Mouse (Mus musculus) spleen, adult 2 months (tissue): ENCODE results near the gene Zbtb20. TPM values are rescaled to one million over a fixed set of nuclear protein-coding genes. Genes with fewer than 3 reads are reported as not detected.

ENCODE experiments used
- DNase-seq, 2 experiments: peaks; one replicate each; pipeline versions ENCODE4 v3.0.0 to v3.0.0-alpha.2; 2012 to 2021; ENCODE audit warnings: low spot score in 2 of 2, low read depth in 1 of 2
- H3K27ac ChIP-seq: fragments of 200-500 bp; 2 replicates; pipeline ENCODE4 v1.5.1; 2012; ENCODE audit warnings: low read length, inconsistent platforms; ENCODE audit not compliant: insufficient read depth
- H3K27me3 ChIP-seq: fragments of 200-500 bp; 2 replicates; pipeline ENCODE4 v1.6.1; 2012; ENCODE audit warnings: mild to moderate bottlenecking, moderate library complexity, low read length, inconsistent platforms; ENCODE audit not compliant: control insufficient read depth, insufficient read depth
- H3K36me3 ChIP-seq: fragments of 200-500 bp; 2 replicates; pipeline ENCODE4 v1.6.1; 2012; ENCODE audit warnings: mild to moderate bottlenecking, low read length, inconsistent platforms; ENCODE audit not compliant: control insufficient read depth, insufficient read depth
- H3K4me1 ChIP-seq: fragments of 200-500 bp; 2 replicates; pipeline ENCODE4 v1.6.1; 2011; ENCODE audit warnings: inconsistent platforms; ENCODE audit not compliant: control insufficient read depth, insufficient read depth, insufficient read length
- H3K4me3 ChIP-seq: fragments of 200-500 bp; 2 replicates; pipeline ENCODE4 v1.5.1; 2011; ENCODE audit warnings: mild to moderate bottlenecking, inconsistent platforms; ENCODE audit not compliant: insufficient read depth, insufficient read length; ENCODE audit errors: extremely low read depth
- CTCF ChIP-seq: fragments of 200-500 bp; IDR thresholded peaks from 2 replicates; pipeline ENCODE4 v1.5.1; 2011; ENCODE audit warnings: mild to moderate bottlenecking, inconsistent platforms; ENCODE audit not compliant: insufficient read depth, insufficient read length, insufficient replicate concordance; ENCODE audit errors: extremely low read depth
- POLR2A ChIP-seq: fragments of 200-500 bp; IDR thresholded peaks from 2 replicates; pipeline ENCODE4 v1.6.1; 2011; ENCODE audit warnings: low read depth, low read length, inconsistent platforms
- WGBS: fragments of 180-500 bp; shearing (Covaris S2); methylation state at CpG from one replicate; pipeline ENCODE4 v1.1.7; 2018; 5-methylcytosine and 5-hydroxymethylcytosine counted together
- polyA plus RNA-seq: library from polyadenylated mRNA; depleted of rRNA; stranded (reverse); fragments of >200 nt; gene quantifications from 2 replicates; pipeline ENCODE4 v1.2.3, GENCODE M21; 2012

The Zbtb20 gene
- polyA plus RNA-seq, 1 experiment: 8.6 TPM

DNA sequence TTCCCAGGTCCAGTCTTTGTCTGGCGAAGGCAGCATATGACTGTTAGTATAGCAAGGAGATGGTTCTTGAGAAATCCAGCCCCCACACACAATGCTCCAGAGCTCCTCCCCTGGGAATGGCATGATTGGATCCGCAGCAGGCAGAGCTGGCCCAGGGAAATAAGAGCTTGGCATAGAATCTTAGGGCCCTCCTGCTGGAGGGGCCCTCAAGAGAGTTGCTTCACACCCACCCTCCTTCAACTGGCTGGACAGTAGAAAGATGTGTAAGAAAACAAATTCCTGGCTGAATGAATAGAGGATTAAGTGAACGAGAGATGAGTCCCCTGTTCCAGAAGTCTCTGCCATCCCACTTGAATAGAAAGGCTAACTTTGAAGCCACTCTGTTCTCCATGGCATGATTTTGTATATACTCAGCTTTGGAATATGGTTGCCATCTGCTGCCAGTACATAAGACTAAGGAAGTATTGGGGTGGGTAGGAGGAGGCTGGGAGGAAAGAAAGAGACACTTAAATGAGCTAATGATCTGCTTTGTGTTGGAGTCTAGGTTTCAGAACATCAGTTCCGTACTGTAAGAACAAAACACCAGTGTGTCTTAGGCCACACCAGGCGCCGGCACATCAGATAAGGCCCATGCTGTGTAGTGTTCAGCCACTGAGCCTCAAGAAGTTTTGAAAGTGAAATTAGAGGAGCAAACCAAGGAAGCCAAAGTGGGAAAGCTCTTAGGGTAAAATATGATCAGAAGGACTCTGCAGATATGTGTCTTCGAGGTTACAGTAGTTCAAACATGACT is 715.2 kb downstream of the Zbtb20 start:
- no peaks in the 10 kb centered on the region for H3K27me3 ChIP-seq
- DNase-seq: no peak
- no peak for TF ChIP-seq POLR2A
- no peak for TF ChIP-seq CTCF
- WGBS: 86% methylated on average over 7 of the region's 7 CpGs
- no peak overlapping the region for H3K4me3 ChIP-seq
- no peak overlapping the region for H3K27ac ChIP-seq
- peaks cover 4% of the 10 kb centered on the region; the same call in 1 of the 2 replicates for H3K4me1 ChIP-seq
- no peaks in the 10 kb centered on the region for H3K36me3 ChIP-seq

DNA sequence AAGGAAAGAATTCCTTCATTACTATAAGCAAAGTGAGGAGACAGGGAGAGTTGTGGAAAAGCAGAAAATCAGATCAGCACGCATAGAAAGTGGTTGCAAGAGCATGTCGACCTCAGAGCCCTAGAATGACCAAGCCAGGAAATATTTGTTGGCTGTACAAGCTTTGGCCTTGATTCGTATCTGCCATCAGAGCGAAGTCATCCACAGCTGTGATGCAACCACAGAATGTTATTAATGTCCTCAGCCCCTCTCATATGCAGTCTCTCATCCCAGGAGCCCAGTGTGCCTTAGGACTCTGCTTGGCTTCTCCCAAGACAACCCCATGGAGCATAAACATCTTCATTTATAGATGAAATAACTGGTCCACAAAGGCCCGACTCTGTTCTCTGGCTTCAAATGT is 716.4 kb downstream of the Zbtb20 start:
- TF ChIP-seq CTCF (no peak), POLR2A (no peak)
- Histone ChIP-seq H3K27ac (no peak overlapping the region), H3K27me3 (no peaks in the 10 kb centered on the region), H3K36me3 (no peaks in the 10 kb centered on the region), H3K4me1 (peaks cover 2% of the 10 kb centered on the region; the same call in 1 of the 2 replicates), H3K4me3 (no peak overlapping the region)
- no peak for DNase-seq
- 83% methylated on average over 5 of the region's 5 CpGs for WGBS

DNA sequence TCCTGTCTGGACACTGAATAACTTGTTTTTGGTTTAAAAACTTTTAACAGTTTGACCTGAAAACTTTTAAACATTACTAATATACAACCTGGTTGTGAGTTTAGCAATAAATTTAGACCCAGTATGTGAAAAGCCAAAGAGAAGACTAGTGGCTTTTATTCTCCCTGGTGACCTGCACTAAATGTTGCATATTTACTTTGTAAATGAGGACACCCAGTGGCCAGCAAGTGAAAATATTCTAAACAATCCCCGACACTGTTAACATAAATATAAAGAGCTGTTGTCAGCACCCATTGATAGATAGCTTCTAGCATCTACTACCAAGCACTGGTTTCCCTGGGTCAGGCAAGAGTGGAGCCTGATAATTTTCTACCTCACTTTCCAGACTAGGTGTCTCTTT is 717.1 kb downstream of the Zbtb20 start:
- Histone ChIP-seq H3K27ac (no peak overlapping the region), H3K4me1 (no peaks in the 10 kb centered on the region), H3K27me3 (no peaks in the 10 kb centered on the region), H3K36me3 (no peaks in the 10 kb centered on the region), H3K4me3 (no peak overlapping the region)
- no peak for DNase-seq
- TF ChIP-seq CTCF (no peak), POLR2A (no peak)
- WGBS: 33% methylated on average over 1 of the region's 1 CpGs

DNA sequence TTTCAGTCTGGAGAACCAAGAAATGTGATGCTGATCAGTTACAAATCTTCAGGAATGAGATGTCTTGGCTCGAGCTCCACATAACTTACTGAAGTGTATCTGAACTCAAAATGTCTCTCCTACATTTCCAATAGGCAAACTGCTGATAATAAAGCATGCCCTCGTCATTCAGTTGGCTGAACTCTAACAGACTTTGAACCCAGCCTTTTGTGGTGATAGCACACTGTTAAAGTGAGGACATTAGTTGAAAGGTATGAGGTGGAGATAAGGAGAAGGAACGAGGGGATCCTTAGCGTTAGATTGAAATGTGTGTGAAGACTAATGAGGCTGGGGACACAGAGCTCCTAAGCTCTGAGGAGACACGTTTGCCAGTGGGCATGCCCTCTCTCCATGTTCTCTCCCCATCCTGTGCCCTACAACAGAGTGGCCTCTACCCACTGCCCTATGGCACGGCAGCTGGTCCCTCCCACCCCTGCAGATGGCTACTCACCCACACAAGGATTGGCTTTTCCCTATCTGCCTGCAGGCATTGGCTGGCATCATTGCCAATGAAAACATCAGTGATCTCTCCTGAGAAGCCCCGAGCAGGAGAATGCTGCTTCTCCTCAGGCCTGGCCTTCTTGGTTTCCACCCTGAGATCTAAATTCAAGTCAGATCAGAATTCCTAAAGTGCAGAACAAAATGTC is 721.8 kb downstream of the Zbtb20 start:
- peaks cover 2% of the 10 kb centered on the region; the same call in 1 of the 2 replicates for H3K4me1 ChIP-seq
- WGBS: 84% methylated on average over 7 of the region's 7 CpGs
- H3K4me3 ChIP-seq: no peak overlapping the region
- H3K27ac ChIP-seq: no peak overlapping the region
- no peak for DNase-seq
- H3K27me3 ChIP-seq: no peaks in the 10 kb centered on the region
- no peaks in the 10 kb centered on the region for H3K36me3 ChIP-seq
- TF ChIP-seq CTCF: no peak
- no peak for TF ChIP-seq POLR2A

DNA sequence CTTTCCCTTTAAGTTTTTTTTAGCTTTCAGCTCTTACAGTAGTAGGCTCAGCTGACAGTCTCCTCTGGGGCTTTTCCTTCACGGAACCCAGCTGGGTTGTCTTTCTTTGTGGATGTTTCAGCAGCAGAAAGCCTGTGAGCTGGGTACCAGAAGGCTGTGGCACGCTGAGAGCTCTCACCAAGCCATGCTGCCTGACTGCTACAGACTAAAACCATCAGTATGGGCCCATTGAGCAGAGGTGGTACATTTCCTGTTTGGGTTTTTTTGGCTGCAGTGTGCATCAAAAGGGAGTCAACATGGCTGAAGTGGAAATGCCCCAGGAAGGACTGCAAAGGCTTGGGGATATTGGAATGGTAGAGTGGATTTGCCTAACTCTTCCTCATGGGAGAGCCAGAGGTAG is 724.0 kb downstream of the Zbtb20 start:
- Histone ChIP-seq H3K4me3 (no peak overlapping the region), H3K27me3 (no peaks in the 10 kb centered on the region), H3K36me3 (no peaks in the 10 kb centered on the region), H3K27ac (no peak overlapping the region), H3K4me1 (peaks cover 2% of the 10 kb centered on the region; the same call in 1 of the 2 replicates)
- TF ChIP-seq POLR2A (no peak), CTCF (no peak)
- DNase-seq: no peak
- WGBS: 82% methylated on average over 2 of the region's 2 CpGs

DNA sequence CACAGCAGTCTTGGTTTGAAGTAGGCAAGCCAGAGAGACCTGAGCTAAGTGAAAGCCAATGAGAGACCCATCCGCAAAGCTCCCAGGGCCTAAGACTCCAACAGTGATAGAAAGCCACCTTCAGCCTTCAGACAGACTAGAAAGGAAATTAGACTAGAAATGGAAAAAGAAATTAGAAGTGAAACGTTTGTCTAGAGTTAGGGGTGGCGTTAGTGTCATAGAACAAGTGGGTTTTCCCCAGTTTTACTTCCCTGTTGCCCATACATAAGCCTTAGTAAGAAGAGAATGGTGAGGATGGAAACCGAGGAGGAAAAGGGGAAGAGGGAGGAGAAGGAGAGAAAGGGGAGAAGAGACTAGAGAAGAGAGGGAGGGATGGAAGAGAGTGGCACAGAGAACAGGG is 726.9 kb downstream of the Zbtb20 start:
- Histone ChIP-seq H3K4me3 (no peak overlapping the region), H3K27me3 (no peaks in the 10 kb centered on the region), H3K4me1 (peaks cover 2% of the 10 kb centered on the region; the same call in 1 of the 2 replicates), H3K27ac (no peak overlapping the region), H3K36me3 (no peaks in the 10 kb centered on the region)
- no peak for DNase-seq
- TF ChIP-seq POLR2A: no peak
- WGBS: 55% methylated on average over 4 of the region's 4 CpGs
